ENCODE assay signal across 8 mouse cellular contexts in the genomic region with DNA sequence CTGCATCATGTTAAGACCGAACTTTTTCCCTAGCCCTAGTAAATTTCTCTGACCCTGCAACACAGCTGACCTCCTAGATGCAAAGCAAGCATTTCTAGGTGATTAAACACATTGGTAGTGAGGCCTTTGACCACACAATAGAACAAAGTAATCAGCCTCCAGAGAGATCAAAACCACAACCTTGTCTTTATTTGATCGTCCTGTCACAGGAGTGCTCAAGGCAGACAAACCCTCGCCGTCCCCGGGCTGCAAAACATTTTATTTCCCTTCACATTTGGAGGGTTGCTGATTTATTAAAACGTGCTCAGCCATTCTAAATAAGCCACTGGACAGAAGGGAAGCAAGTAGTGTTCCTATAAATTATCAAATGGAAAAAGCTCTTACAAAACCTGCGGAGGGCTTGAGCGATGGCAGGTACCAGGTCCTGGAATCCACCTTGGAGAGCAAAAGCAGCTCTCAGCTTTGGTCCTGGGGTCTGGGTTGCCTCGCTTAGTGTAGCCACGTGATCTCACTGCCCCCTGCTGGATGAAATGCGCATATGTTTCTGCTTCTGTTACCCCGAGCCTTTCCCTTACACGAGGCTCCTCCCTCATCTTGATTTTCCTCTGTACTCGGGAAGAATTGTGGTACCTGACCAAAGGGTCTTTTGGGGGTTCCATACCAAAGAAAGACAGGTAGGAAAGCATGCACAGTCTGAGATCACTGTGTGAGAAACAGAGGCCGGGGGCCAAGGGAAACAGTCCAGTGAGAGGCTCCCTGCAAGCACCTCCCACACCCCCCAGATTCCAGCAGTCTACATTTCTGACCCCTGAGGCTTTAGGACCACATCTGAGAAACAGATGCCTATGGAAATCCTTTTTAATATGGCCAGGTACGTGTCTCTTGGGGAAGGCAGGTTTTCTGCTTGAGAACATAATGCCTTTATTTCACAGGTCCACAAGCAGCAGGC.
A peak's percentile ranks its signal among the peaks of the same experiment; 100 is the strongest.
DNase-seq lines count a peak whose midpoint lies in the region; ATAC-seq and TF ChIP-seq lines count a peak whose summit lies in the region.

No protein-coding gene starts in this region.

- intact Hi-C loops in left cerebral cortex, adult 2 months (cut with DNase I), result loop anchor here (2.0 to 10.0 kb wide), 2 partner anchors 1193 to 1665 kb away; no protein-coding TSS in a partner anchor

- peak; percentile 91 for TF ChIP-seq CTCF in left cerebral cortex, adult 2 months (IDR thresholded peaks at IDR 0.05)

- ATAC-seq in common myeloid progenitor, adult 5-6 weeks (replicated peaks; ENCODE audit: low read depth, poor library complexity, severe bottlenecking), result peak; percentile 96
- peak; percentile 51; the same call in 1 of the 2 replicates for ATAC-seq in megakaryocyte, adult 5-6 weeks (ENCODE audit: poor library complexity, severe bottlenecking)
- ATAC-seq in erythroblast, adult 5-6 weeks (replicated peaks; ENCODE audit: low FRiP score, poor library complexity, severe bottlenecking), result no peak

- peak overlapping the region; percentile 27; the same call in 1 of the 2 replicates for H3K4me3 ChIP-seq in left cerebral cortex, adult 2 months

- peak; percentile 66 for DNase-seq in ZHBTc4 (ENCODE audit: low read depth, low spot score)
- DNase-seq in gastrocnemius, postnatal 10 days, result peak; percentile 70
- DNase-seq in hindlimb bud, embryonic 11.5 days (ENCODE audit: extremely low spot score, low read depth, low spot score), result peak; percentile 89
- DNase-seq in left cerebral cortex, adult 2 months (ENCODE audit: extremely low spot score in 1 of 2, low spot score in 2 of 2), result peak; percentile 81 to 82
- peak; percentile 83 for DNase-seq in right cerebral cortex, postnatal 25 days

- peak overlapping the region; percentile 59 for H3K27ac ChIP-seq in left cerebral cortex, adult 2 months
